ENCODE assay signal across 8 mouse cellular contexts in genomic region chr13:53205128-53205911, GRCm38 (mm10).
DNase-seq lines count a peak whose midpoint lies in the region; ATAC-seq and TF ChIP-seq lines count a peak whose summit lies in the region.

No protein-coding gene starts in this region.

- H3K27ac ChIP-seq in heart, embryonic 14.5 days (replicated peaks in 1 of 2; ENCODE audit: control insufficient read depth in 1 of 2, insufficient read depth in 1 of 2, low read depth in 2 of 2, low read length in 2 of 2): peak overlapping the region in 1 of 2 experiments; percentile 0; a peak in 2 of 4 replicates
- H3K27ac ChIP-seq in heart, adult 2 months: no peak overlapping the region
- H3K27ac ChIP-seq in intestine, embryonic 16.5 days (ENCODE audit: low read length): peak overlapping the region; percentile 74
- H3K27ac ChIP-seq in stomach, postnatal 0 days (replicated peaks): no peak overlapping the region

- no peaks in the 10 kb centered on the region for H3K79me2 ChIP-seq in heart, adult 2 months (replicated peaks; ENCODE audit: control insufficient read depth, insufficient read depth, low read length)

- peak overlapping the region; percentile 12; the same call in 1 of the 2 replicates for H3K9ac ChIP-seq in heart, embryonic 14.5 days (ENCODE audit: low read length)
- no peak overlapping the region for H3K9ac ChIP-seq in heart, adult 2 months (ENCODE audit: low read depth, low read length)
- no peak overlapping the region for H3K9ac ChIP-seq in intestine, embryonic 16.5 days (ENCODE audit: low read depth, low read length)
- H3K9ac ChIP-seq in stomach, postnatal 0 days (ENCODE audit: low read length): no peak overlapping the region

- no peaks in the 10 kb centered on the region for H3K9me3 ChIP-seq in heart, embryonic 14.5 days (ENCODE audit: control insufficient read depth, low read length)
- no peaks in the 10 kb centered on the region for H3K9me3 ChIP-seq in intestine, embryonic 16.5 days (ENCODE audit: control insufficient read depth, low read length)
- no peaks in the 10 kb centered on the region for H3K9me3 ChIP-seq in stomach, postnatal 0 days (ENCODE audit: control insufficient read depth, low read length)

- no peaks in the 10 kb centered on the region for H3K27me3 ChIP-seq in heart, embryonic 14.5 days (ENCODE audit: control insufficient read depth, insufficient read depth, low read length)
- H3K27me3 ChIP-seq in heart, adult 2 months (ENCODE audit: control insufficient read depth, insufficient read depth, low read length): no peaks in the 10 kb centered on the region
- no peaks in the 10 kb centered on the region for H3K27me3 ChIP-seq in intestine, embryonic 16.5 days (replicated peaks; ENCODE audit: control insufficient read depth, insufficient read depth, low read length)
- H3K27me3 ChIP-seq in stomach, postnatal 0 days (ENCODE audit: control insufficient read depth, insufficient read depth, low read length): no peaks in the 10 kb centered on the region

- TF ChIP-seq POLR2A in heart, adult 2 months (IDR thresholded peaks at IDR 0.05; ENCODE audit: insufficient read depth, low read depth, low read length): no peak

- no peaks in the 10 kb centered on the region for H3K36me3 ChIP-seq in heart, embryonic 14.5 days (ENCODE audit: control insufficient read depth, insufficient read depth, low read length)
- no peaks in the 10 kb centered on the region for H3K36me3 ChIP-seq in heart, adult 2 months (ENCODE audit: control insufficient read depth, insufficient read depth, low read length)
- no peaks in the 10 kb centered on the region for H3K36me3 ChIP-seq in intestine, embryonic 16.5 days (ENCODE audit: control insufficient read depth, insufficient read depth, low read length)
- no peaks in the 10 kb centered on the region for H3K36me3 ChIP-seq in stomach, postnatal 0 days (ENCODE audit: control insufficient read depth, insufficient read depth, low read length)

- H3K4me2 ChIP-seq in heart, embryonic 14.5 days (ENCODE audit: low read length): peak overlapping the region; percentile 40
- 0 out of 2 replicates have a peak overlapping the region, but pooled peaks have one; percentile 7 for H3K4me2 ChIP-seq in intestine, embryonic 16.5 days (ENCODE audit: low read depth, low read length)
- no peak overlapping the region for H3K4me2 ChIP-seq in stomach, postnatal 0 days (replicated peaks; ENCODE audit: low read depth)

- 16% methylated on average over 17 of the region's 17 CpGs for WGBS in heart, embryonic 14.5 days
- 43% methylated on average over 17 of the region's 17 CpGs for WGBS in heart, adult 2 months
- WGBS in intestine, embryonic 16.5 days: 25% methylated on average over 17 of the region's 17 CpGs
- WGBS in stomach, postnatal 0 days: 41% methylated on average over 17 of the region's 17 CpGs

- intact Hi-C loops in heart, adult 2 months (cut with DNase I): no loop called here

- no peak for TF ChIP-seq EP300 in heart, adult 2 months (IDR thresholded peaks at IDR 0.05; ENCODE audit: insufficient read depth, low read depth, low read length)
- TF ChIP-seq EP300 in stomach, postnatal 0 days (optimal IDR thresholded peaks at IDR 0.05): no peak

- no peak for ATAC-seq in heart, embryonic 14.5 days (ENCODE audit: insufficient number of reproducible peaks, insufficient read depth, low FRiP score, low read depth)
- ATAC-seq in intestine, embryonic 16.5 days: peak; percentile 61
- ATAC-seq in stomach, postnatal 0 days (ENCODE audit: low FRiP score, low TSS enrichment): peak; percentile 32; the same call in 1 of the 2 replicates

- TF ChIP-seq CTCF in heart, adult 2 months (IDR thresholded peaks at IDR 0.05): no peak
- TF ChIP-seq CTCF in stomach, postnatal 0 days (IDR thresholded peaks at IDR 0.05; ENCODE audit: low read depth): no peak

- no peak overlapping the region for H3K4me3 ChIP-seq in heart, embryonic 14.5 days (ENCODE audit: control insufficient read depth in 1 of 2, insufficient read depth in 1 of 2, low read depth in 1 of 2, low read length in 2 of 2)
- H3K4me3 ChIP-seq in heart, adult 2 months: no peak overlapping the region
- H3K4me3 ChIP-seq in intestine, embryonic 16.5 days (ENCODE audit: low read length): no peak overlapping the region
- no peak overlapping the region for H3K4me3 ChIP-seq in stomach, postnatal 0 days (ENCODE audit: low read depth, low read length)

- DNase-seq in heart, adult 2 months: no peak
- peak; percentile 67 for DNase-seq in testis, postnatal 10 days (ENCODE audit: low spot score)
- DNase-seq in testis, postnatal 14 days (ENCODE audit: low spot score): no peak
- no peak for DNase-seq in stomach, postnatal 0 days (ENCODE audit: low spot score)
- DNase-seq in right cerebral cortex, adult 2 months (ENCODE audit: low spot score in 2 of 2): no peak
- DNase-seq in ovary, postnatal 10 days (ENCODE audit: low spot score): no peak

- H3K4me1 ChIP-seq in heart, embryonic 14.5 days (ENCODE audit: control insufficient read depth in 2 of 2, insufficient read depth in 2 of 2, low read length in 2 of 2): peaks cover 50 to 69% of the 10 kb centered on the region in 2 experiments
- H3K4me1 ChIP-seq in heart, adult 2 months (ENCODE audit: control insufficient read depth, insufficient read depth, low read length): no peaks in the 10 kb centered on the region
- peaks cover 75% of the 10 kb centered on the region for H3K4me1 ChIP-seq in intestine, embryonic 16.5 days (ENCODE audit: control insufficient read depth, insufficient read depth, low read length)
- H3K4me1 ChIP-seq in stomach, postnatal 0 days (replicated peaks; ENCODE audit: control insufficient read depth, insufficient read depth): peaks cover 6% of the 10 kb centered on the region
